Mouse (Mus musculus) megakaryocyte, embryonic 14.5 days (primary cell): ENCODE data around the gene Pitpnm2.

Experiments used
- FLI1 ChIP-seq: IDR thresholded peaks from 2 replicates; pipeline ENCODE4 v1.6.1; 2012; ENCODE audit warnings: low read length, inconsistent platforms, mixed read lengths
- GATA1 ChIP-seq: IDR thresholded peaks from 3 replicates; pipeline ENCODE4 v1.6.1; 2012; ENCODE audit warnings: mixed read lengths, low read length, inconsistent platforms, borderline replicate concordance

- TF ChIP-seq GATA1 (no peak), FLI1 (no peak)
Measured at GRCm38 (mm10) chr5:124236180-124236579, 13.4 kb downstream of the Pitpnm2 start.
